ENCODE assay signal across 25 mouse cellular contexts in genomic region chr10:39488956-39489355, GRCm38 (mm10).
A peak's percentile ranks its signal among the peaks of the same experiment; 100 is the strongest.
DNase-seq lines count a peak whose midpoint lies in the region; ATAC-seq lines count a peak whose summit lies in the region.
"Had no signal": no experiment of that assay in that cellular context is flagged by ENCODE, and none has a peak within 500 bp of the region (broad histone marks: within the 10 kb centered on the region; RNA-seq: fewer than 3 reads in every experiment).

No protein-coding gene starts in this region.

- 78% methylated on average over 3 of the region's 3 CpGs for WGBS in heart, embryonic 16.5 days
- WGBS in forebrain, embryonic 11.5 days = 95% methylated on average over 3 of the region's 3 CpGs

- H3K27me3 ChIP-seq in heart, embryonic 16.5 days (ENCODE audit: control insufficient read depth, insufficient read depth, low read length) = no peaks in the 10 kb centered on the region
- H3K27me3 ChIP-seq in forebrain, embryonic 11.5 days (ENCODE audit: control insufficient read depth, insufficient read depth, low read length) = no peaks in the 10 kb centered on the region
- H3K27me3 ChIP-seq: CH12.LX; heart, embryonic 15.5 days; midbrain, embryonic 12.5 days; Patski had no signal

- peak; percentile 43; the same call in 1 of the 2 replicates for ATAC-seq in heart, embryonic 16.5 days (replicated peaks; ENCODE audit: extremely low read depth, insufficient read depth, low FRiP score)
- ATAC-seq in inflammation-experienced regulatory T-cells, adult 6 months = peak; percentile 29
- no peak for ATAC-seq in forebrain, embryonic 11.5 days (replicated peaks; ENCODE audit: low FRiP score)
- ATAC-seq in frontal cortex, adult (ENCODE audit: low TSS enrichment) = no peak
- ATAC-seq: Patski had no signal

- no peaks in the 10 kb centered on the region for H3K9me3 ChIP-seq in heart, embryonic 16.5 days (replicated peaks; ENCODE audit: control insufficient read depth, low read length)
- H3K9me3 ChIP-seq in forebrain, embryonic 11.5 days (ENCODE audit: control insufficient read depth, low read length) = no peaks in the 10 kb centered on the region
- H3K9me3 ChIP-seq: embryonic facial prominence, embryonic 10.5 days; forebrain, embryonic 10.5 days; G1E; heart, embryonic 15.5 days; midbrain, embryonic 12.5 days had no signal

- H3K36me3 ChIP-seq in heart, embryonic 16.5 days (ENCODE audit: control insufficient read depth, insufficient read depth) = no peaks in the 10 kb centered on the region
- H3K36me3 ChIP-seq in forebrain, embryonic 11.5 days (ENCODE audit: control insufficient read depth, insufficient read depth, low read length) = no peaks in the 10 kb centered on the region
- H3K36me3 ChIP-seq: heart, embryonic 15.5 days; midbrain, embryonic 12.5 days had no signal

- DNase-seq in heart, postnatal 4 days = no peak
- peak; percentile 61 for DNase-seq in CD4-positive, CD25-positive, alpha-beta regulatory T cell, adult 2 months (ENCODE audit: low read depth, low spot score)
- DNase-seq in thymus, postnatal 14 days = peak; percentile 70
- no peak for DNase-seq in forebrain, embryonic 11.5 days (ENCODE audit: low spot score)
- no peak for DNase-seq in embryo, embryonic 10.5 days (ENCODE audit: low spot score)
- DNase-seq: adrenal gland, adult 8-10 months; cerebellum, adult 2 months; cerebellum, postnatal 36 days; gastrocnemius, adult 2 months; kidney, adult 18-20 months; lung, adult 18-20 months; lung, postnatal 10 days; right cerebral cortex, postnatal 14 days had no signal

- peak overlapping the region; percentile 62 for H3K27ac ChIP-seq in heart, embryonic 16.5 days (ENCODE audit: low read length)
- no peak overlapping the region for H3K27ac ChIP-seq in forebrain, embryonic 11.5 days (ENCODE audit: low read depth, low read length)
- H3K27ac ChIP-seq: embryonic facial prominence, embryonic 10.5 days; gastrocnemius, adult 2 months; heart, embryonic 15.5 days; kidney, postnatal 0 days; midbrain, embryonic 12.5 days had no signal

- no peak overlapping the region for H3K4me3 ChIP-seq in heart, embryonic 16.5 days (ENCODE audit: low read length)
- H3K4me3 ChIP-seq in forebrain, embryonic 11.5 days (ENCODE audit: low read depth, low read length) = no peak overlapping the region
- H3K4me3 ChIP-seq: embryonic facial prominence, embryonic 10.5 days; forebrain, embryonic 10.5 days; gastrocnemius, adult 2 months; heart, embryonic 15.5 days; midbrain, embryonic 12.5 days had no signal

- no peak overlapping the region for H3K4me2 ChIP-seq in heart, embryonic 16.5 days (ENCODE audit: low read depth, low read length)
- H3K4me2 ChIP-seq in forebrain, embryonic 11.5 days (ENCODE audit: low read depth, low read length, severe bottlenecking) = no peak overlapping the region
- H3K4me2 ChIP-seq: heart, embryonic 15.5 days; liver, embryonic 11.5 days; midbrain, embryonic 12.5 days had no signal

- peaks cover 32% of the 10 kb centered on the region for H3K4me1 ChIP-seq in heart, embryonic 16.5 days (ENCODE audit: control insufficient read depth, insufficient read depth, low read length)
- peaks cover 33% of the 10 kb centered on the region for H3K4me1 ChIP-seq in forebrain, embryonic 11.5 days (replicated peaks; ENCODE audit: control insufficient read depth, insufficient read depth, low read length)

- H3K9ac ChIP-seq in heart, embryonic 16.5 days (ENCODE audit: low read length) = no peak overlapping the region
- H3K9ac ChIP-seq in forebrain, embryonic 11.5 days (ENCODE audit: low read length) = no peak overlapping the region
- H3K9ac ChIP-seq: heart, embryonic 15.5 days; midbrain, embryonic 12.5 days had no signal

Comparison
In these comparisons a context has a peak if more than half of its experiments do, and no peak if none do; other contexts are left out.
1. ATAC-seq: peak in heart, embryonic 16.5 days (single experiment) and inflammation-experienced regulatory T-cells, adult 6 months (single experiment); none in forebrain, embryonic 11.5 days (single experiment) and frontal cortex, adult (single experiment).
2. DNase-seq: peak in CD4-positive, CD25-positive, alpha-beta regulatory T cell, adult 2 months (single experiment) and thymus, postnatal 14 days (single experiment); none in heart, postnatal 4 days (single experiment), forebrain, embryonic 11.5 days (single experiment) and embryo, embryonic 10.5 days (single experiment).